Comparison of ENCODE assay signal across 19 mouse cellular contexts in genomic region chr7:71962851-71963250, GRCm38 (mm10).
A peak's percentile ranks its signal among the peaks of the same experiment; 100 is the strongest.
DNase-seq lines count a peak whose midpoint lies in the region; ATAC-seq and TF ChIP-seq lines count a peak whose summit lies in the region.
"Had no signal": no experiment of that assay in that cellular context is flagged by ENCODE, and none has a peak within 500 bp of the region (broad histone marks: within the 10 kb centered on the region; RNA-seq: fewer than 3 reads in every experiment).

No protein-coding gene starts in this region.

- 79% methylated on average over 3 of the region's 3 CpGs for WGBS in lung, embryonic 15.5 days
- 87% methylated on average over 3 of the region's 3 CpGs for WGBS in heart, embryonic 10.5 days

- no peak overlapping the region for H3K4me3 ChIP-seq in gastrocnemius, adult 2 months
- H3K4me3 ChIP-seq in lung, embryonic 15.5 days, result no peak overlapping the region
- no peak overlapping the region for H3K4me3 ChIP-seq in heart, embryonic 10.5 days
- H3K4me3 ChIP-seq: heart, embryonic 12.5 days; heart, embryonic 15.5 days; hindbrain, embryonic 10.5 days; hindbrain, embryonic 13.5 days; intestine, embryonic 15.5 days had no signal

- no peaks in the 10 kb centered on the region for H3K36me3 ChIP-seq in lung, embryonic 15.5 days
- H3K36me3 ChIP-seq in heart, embryonic 10.5 days, result no peaks in the 10 kb centered on the region
- H3K36me3 ChIP-seq: heart, embryonic 12.5 days; heart, embryonic 15.5 days; hindbrain, embryonic 10.5 days; hindbrain, embryonic 13.5 days; intestine, embryonic 15.5 days had no signal

- no peak for DNase-seq in gastrocnemius, adult 2 months
- DNase-seq in gastrocnemius, postnatal 25 days, result no peak
- DNase-seq in lung, postnatal 36 days, result no peak
- peak; percentile 19 for DNase-seq in fibroblast of lung, adult 2 months (ENCODE audit: low read depth)
- DNase-seq in heart, embryonic 10.5 days (ENCODE audit: low spot score), result no peak
- DNase-seq: cerebellum, adult 18-20 months; cerebellum, adult 9-10 months; cerebellum, postnatal 14 days; gastrocnemius, postnatal 10 days had no signal

- H3K27ac ChIP-seq in gastrocnemius, adult 2 months, result 0 out of 2 replicates have a peak overlapping the region, but pooled peaks have one; percentile 5
- 0 out of 2 replicates have a peak overlapping the region, but pooled peaks have one; percentile 49 for H3K27ac ChIP-seq in lung, embryonic 15.5 days
- no peak overlapping the region for H3K27ac ChIP-seq in heart, embryonic 10.5 days
- H3K27ac ChIP-seq: heart, embryonic 15.5 days; hindbrain, embryonic 10.5 days; hindbrain, embryonic 13.5 days; intestine, embryonic 15.5 days had no signal

- no peak for TF ChIP-seq CTCF in gastrocnemius, adult 2 months (IDR thresholded peaks at IDR 0.05)

- no peaks in the 10 kb centered on the region for H3K9me3 ChIP-seq in lung, embryonic 15.5 days
- H3K9me3 ChIP-seq in heart, embryonic 10.5 days, result no peaks in the 10 kb centered on the region
- H3K9me3 ChIP-seq: heart, embryonic 12.5 days; heart, embryonic 15.5 days; hindbrain, embryonic 10.5 days; hindbrain, embryonic 13.5 days; intestine, embryonic 15.5 days had no signal

- ATAC-seq in lung, embryonic 15.5 days (ENCODE audit: borderline replicate concordance, extremely low read depth, low FRiP score, low TSS enrichment), result no peak
- ATAC-seq: activated CD4-positive, CD25-positive, alpha-beta regulatory T cell, adult 4 months; CD4-positive, CD25-positive, alpha-beta regulatory T cell, adult 4 months; forebrain, embryonic 14.5 days; hindbrain, embryonic 16.5 days; intestine, embryonic 15.5 days had no signal

- H3K4me2 ChIP-seq in lung, embryonic 15.5 days, result no peak overlapping the region
- H3K4me2 ChIP-seq: heart, embryonic 12.5 days; heart, embryonic 15.5 days; hindbrain, embryonic 13.5 days; intestine, embryonic 15.5 days had no signal

- intact Hi-C loops in gastrocnemius, adult 2 months (cut with DNase I), result no loop called here

- H3K9ac ChIP-seq in lung, embryonic 15.5 days, result no peak overlapping the region
- H3K9ac ChIP-seq: heart, embryonic 12.5 days; heart, embryonic 15.5 days; hindbrain, embryonic 13.5 days; intestine, embryonic 15.5 days had no signal

- peaks cover 13% of the 10 kb centered on the region for H3K4me1 ChIP-seq in lung, embryonic 15.5 days
- H3K4me1 ChIP-seq in heart, embryonic 10.5 days, result peaks cover 9% of the 10 kb centered on the region; the same call in 1 of the 2 replicates

- H3K27me3 ChIP-seq in lung, embryonic 15.5 days, result no peaks in the 10 kb centered on the region
- no peaks in the 10 kb centered on the region for H3K27me3 ChIP-seq in heart, embryonic 10.5 days (ENCODE audit: insufficient read depth, poor library complexity, severe bottlenecking)
- H3K27me3 ChIP-seq: heart, embryonic 12.5 days; heart, embryonic 15.5 days; hindbrain, embryonic 13.5 days; intestine, embryonic 15.5 days had no signal
